Mouse (Mus musculus): Measurements from ENCODE around the gene Zcchc24. TPM values are rescaled to one million over a fixed set of nuclear protein-coding genes. Genes with fewer than 3 reads are reported as not detected.
A peak's percentile ranks its signal among the peaks of the same experiment; 100 is the strongest.
"Not testable (repeated sequence)": the region's sequence is repeated elsewhere in the genome, so short reads cannot be mapped to it uniquely, and the experiment has no call there.

Zcchc24 gene
- polyA plus RNA-seq (2015; fragmentation: Nextera tagmentation; extraction: Ambion mirVana) = 22.4 and 26.8 TPM in 2 replicates

GRCm38 (mm10) chr14:25768915-25769625 is at the start of gene Zcchc24:
Gene Zcchc24 (minus strand): TSS chr14:25769039.
- peak within 1 kb of the TSS; percentile 72 for H3K4me3 ChIP-seq
- no peaks in the 10 kb centered on the region for H3K27me3 ChIP-seq
- WGBS = 1% methylated on average over 42 of the region's 55 CpGs
- H3K36me3 ChIP-seq = no peaks in the 10 kb centered on the region
- no peaks in the 10 kb centered on the region for H3K9me3 ChIP-seq (replicated peaks)
- H3K4me2 ChIP-seq = peak within 1 kb of the TSS; percentile 91
- H3K4me1 ChIP-seq (replicated peaks) = peaks cover 56% of the 10 kb centered on the region
- ATAC-seq (replicated peaks; ENCODE audit: insufficient number of reproducible peaks, insufficient read depth, low FRiP score, low read depth) = peak; percentile 93
- H3K9ac ChIP-seq = peak within 1 kb of the TSS; percentile 77
- peak within 1 kb of the TSS; percentile 94 for H3K27ac ChIP-seq

DNA sequence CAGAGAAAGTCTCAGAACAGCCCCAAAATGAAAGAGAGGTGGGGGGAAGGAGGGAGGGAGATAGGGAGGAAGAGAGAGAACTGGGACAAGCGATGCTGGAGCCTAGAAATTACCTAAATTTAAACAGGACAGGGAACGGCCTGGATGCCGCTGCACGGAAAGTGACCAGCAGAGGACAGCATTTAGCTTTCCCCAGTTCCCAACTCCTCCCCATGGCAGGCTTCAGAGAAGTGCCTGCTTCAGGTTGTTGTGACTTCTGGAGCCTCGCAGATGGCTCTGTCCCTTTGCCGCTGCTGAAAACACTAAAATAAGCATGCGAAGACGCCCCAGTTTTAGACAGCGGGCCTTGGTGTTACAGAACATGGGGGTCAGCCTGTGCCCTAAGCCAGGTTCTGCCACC is 47.6 kb upstream of the Zcchc24 start:
- no peaks in the 10 kb centered on the region for H3K27me3 ChIP-seq
- H3K27ac ChIP-seq = no peak overlapping the region
- no peak overlapping the region for H3K9ac ChIP-seq
- H3K9me3 ChIP-seq (replicated peaks) = no peaks in the 10 kb centered on the region
- ATAC-seq (replicated peaks; ENCODE audit: insufficient number of reproducible peaks, insufficient read depth, low FRiP score, low read depth) = 0 out of 2 replicates have a peak, but pooled peaks have one; percentile 58
- H3K4me1 ChIP-seq (replicated peaks) = peaks cover 3% of the 10 kb centered on the region; the same call in 1 of the 2 replicates
- no peak overlapping the region for H3K4me2 ChIP-seq
- H3K4me3 ChIP-seq = no peak overlapping the region
- H3K36me3 ChIP-seq = no peaks in the 10 kb centered on the region
- WGBS = 9% methylated on average over 9 of the region's 9 CpGs

GRCm38 (mm10) chr14:25814140-25814539 is 45.3 kb upstream of the Zcchc24 start:
- H3K27ac ChIP-seq = no peak overlapping the region
- H3K27me3 ChIP-seq = no peaks in the 10 kb centered on the region
- no peak for ATAC-seq (replicated peaks; ENCODE audit: insufficient number of reproducible peaks, insufficient read depth, low FRiP score, low read depth)
- H3K4me1 ChIP-seq (replicated peaks) = peaks cover 3% of the 10 kb centered on the region; the same call in 1 of the 2 replicates
- no peak overlapping the region for H3K4me2 ChIP-seq
- no peaks in the 10 kb centered on the region for H3K36me3 ChIP-seq
- H3K9me3 ChIP-seq (replicated peaks) = no peaks in the 10 kb centered on the region
- no peak overlapping the region for H3K4me3 ChIP-seq
- H3K9ac ChIP-seq = no peak overlapping the region

GRCm38 (mm10) chr14:25811026-25811425 is 42.2 kb upstream of the Zcchc24 start:
- H3K27me3 ChIP-seq; H3K4me3 ChIP-seq; H3K4me1 ChIP-seq (replicated peaks); ATAC-seq (replicated peaks; ENCODE audit: insufficient number of reproducible peaks, insufficient read depth, low FRiP score, low read depth); H3K4me2 ChIP-seq; H3K9ac ChIP-seq; H3K27ac ChIP-seq; H3K9me3 ChIP-seq (replicated peaks); H3K36me3 ChIP-seq: not testable (repeated sequence)
- WGBS = 76% methylated on average over 1 of the region's 1 CpGs

- 84% methylated on average over 7 of the region's 7 CpGs for WGBS
- Histone ChIP-seq H3K4me1 (replicated peaks) (peaks cover 14% of the 10 kb centered on the region), H3K9ac (no peak overlapping the region), H3K27ac (no peak overlapping the region), H3K9me3 (replicated peaks) (no peaks in the 10 kb centered on the region), H3K4me3 (no peak overlapping the region), H3K4me2 (no peak overlapping the region), H3K27me3 (no peaks in the 10 kb centered on the region), H3K36me3 (no peaks in the 10 kb centered on the region)
- no peak for ATAC-seq (replicated peaks; ENCODE audit: insufficient number of reproducible peaks, insufficient read depth, low FRiP score, low read depth)
Measured at GRCm38 (mm10) chr14:25806561-25806960, 37.7 kb upstream of the Zcchc24 start.

DNA sequence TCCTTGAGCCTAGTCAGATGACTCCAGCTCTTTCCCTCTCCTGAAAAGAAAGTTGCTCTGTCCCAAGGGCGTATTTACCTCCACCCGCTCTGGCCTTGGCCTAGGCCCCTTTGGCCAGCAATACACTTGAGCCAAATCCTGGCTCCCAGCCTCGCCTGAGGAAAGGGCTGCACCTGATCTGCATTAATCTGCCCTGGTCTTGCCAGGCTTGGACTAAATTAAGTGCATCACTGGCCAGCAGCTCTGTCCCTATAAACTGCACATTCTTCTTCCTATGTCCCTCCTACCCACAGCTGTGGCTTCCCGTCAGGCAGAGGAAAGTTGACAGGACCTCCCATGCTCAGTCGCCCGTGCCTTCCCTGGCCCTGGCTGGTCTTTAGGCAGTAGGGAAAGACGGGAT is 37.0 kb upstream of the Zcchc24 start:
- Histone ChIP-seq H3K4me1 (replicated peaks) (peaks cover 15% of the 10 kb centered on the region), H3K4me3 (no peak overlapping the region), H3K9ac (no peak overlapping the region), H3K36me3 (no peaks in the 10 kb centered on the region), H3K27ac (no peak overlapping the region), H3K27me3 (no peaks in the 10 kb centered on the region), H3K9me3 (replicated peaks) (no peaks in the 10 kb centered on the region), H3K4me2 (no peak overlapping the region)
- no peak for ATAC-seq (replicated peaks; ENCODE audit: insufficient number of reproducible peaks, insufficient read depth, low FRiP score, low read depth)
- 67% methylated on average over 7 of the region's 7 CpGs for WGBS

- ATAC-seq (replicated peaks; ENCODE audit: insufficient number of reproducible peaks, insufficient read depth, low FRiP score, low read depth) = no peak
- H3K4me2 ChIP-seq = no peak overlapping the region
- WGBS = 41% methylated on average over 3 of the region's 3 CpGs
- H3K36me3 ChIP-seq = no peaks in the 10 kb centered on the region
- peaks cover 22% of the 10 kb centered on the region for H3K4me1 ChIP-seq (replicated peaks)
- no peak overlapping the region for H3K4me3 ChIP-seq
- no peaks in the 10 kb centered on the region for H3K27me3 ChIP-seq
- peak overlapping the region; percentile 24; the same call in 1 of the 2 replicates for H3K27ac ChIP-seq
- H3K9me3 ChIP-seq (replicated peaks) = no peaks in the 10 kb centered on the region
- H3K9ac ChIP-seq = no peak overlapping the region
Measured at GRCm38 (mm10) chr14:25803246-25803809, 34.5 kb upstream of the Zcchc24 start.

DNA sequence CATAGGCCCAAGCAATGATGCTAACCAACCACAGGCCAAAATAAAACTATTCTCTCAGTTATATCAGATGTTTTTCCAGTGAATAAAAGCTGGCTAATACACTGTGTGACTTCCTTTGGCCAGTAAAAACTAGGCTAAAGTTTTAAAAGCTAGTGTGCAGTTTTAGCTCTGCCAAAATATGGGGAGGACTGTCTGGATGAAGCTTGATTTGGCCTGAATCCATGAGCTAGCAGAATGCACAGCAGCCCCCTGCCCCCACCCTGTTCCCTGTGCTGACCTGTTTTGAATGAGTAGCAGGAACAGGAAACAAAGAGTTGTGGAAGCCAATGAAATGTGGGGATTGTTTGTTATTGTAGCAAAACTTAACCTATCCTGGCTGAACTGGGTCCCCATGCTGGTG is 33.7 kb upstream of the Zcchc24 start:
- Histone ChIP-seq H3K36me3 (no peaks in the 10 kb centered on the region), H3K9ac (no peak overlapping the region), H3K4me3 (no peak overlapping the region), H3K4me1 (replicated peaks) (peaks cover 22% of the 10 kb centered on the region), H3K9me3 (replicated peaks) (no peaks in the 10 kb centered on the region), H3K27ac (peak overlapping the region; percentile 24; the same call in 1 of the 2 replicates), H3K4me2 (no peak overlapping the region), H3K27me3 (no peaks in the 10 kb centered on the region)
- ATAC-seq (replicated peaks; ENCODE audit: insufficient number of reproducible peaks, insufficient read depth, low FRiP score, low read depth) = no peak

DNA sequence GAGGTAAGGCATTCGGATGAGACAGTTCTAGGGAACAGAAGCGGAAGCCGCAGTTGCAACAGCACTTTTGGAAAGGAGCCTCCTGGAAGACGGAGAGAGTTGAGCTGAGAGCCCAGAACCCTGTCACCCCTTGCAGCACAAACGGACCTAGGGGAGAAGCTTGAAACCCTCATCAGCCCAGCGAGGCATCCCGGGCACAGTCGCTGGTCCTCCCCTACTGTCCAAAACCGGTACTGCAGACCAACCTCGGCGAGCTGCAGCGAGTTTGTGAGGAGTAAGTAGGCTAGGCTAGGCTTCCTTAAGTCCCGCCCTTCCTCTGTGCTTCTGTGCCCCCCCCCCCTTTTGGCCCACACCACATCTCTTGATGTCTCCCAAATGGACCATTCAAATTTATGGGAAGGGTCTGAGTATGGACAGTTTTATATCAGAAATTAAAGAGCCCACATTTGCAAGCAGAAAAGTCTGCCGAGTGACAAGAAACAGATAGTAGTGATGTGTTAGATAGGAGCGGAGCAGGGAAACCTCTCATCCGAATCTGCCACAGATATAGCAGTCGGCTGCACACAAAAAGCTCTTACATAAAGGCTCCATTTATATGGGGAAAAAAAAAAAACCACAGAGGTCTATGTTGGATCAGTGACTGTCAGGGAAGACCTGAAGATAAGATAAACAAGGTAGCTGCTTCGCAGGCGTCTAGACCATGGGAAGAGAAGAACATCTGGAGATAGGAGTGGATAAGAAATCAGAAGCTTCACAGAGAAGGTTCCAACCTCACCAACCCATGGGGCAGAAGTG is 31.5 kb upstream of the Zcchc24 start:
- H3K4me3 ChIP-seq = no peak overlapping the region
- no peaks in the 10 kb centered on the region for H3K9me3 ChIP-seq (replicated peaks)
- no peaks in the 10 kb centered on the region for H3K27me3 ChIP-seq
- peak; percentile 39; the same call in 1 of the 2 replicates for ATAC-seq (replicated peaks; ENCODE audit: insufficient number of reproducible peaks, insufficient read depth, low FRiP score, low read depth)
- no peak overlapping the region for H3K27ac ChIP-seq
- H3K4me1 ChIP-seq (replicated peaks) = peaks cover 21% of the 10 kb centered on the region
- H3K36me3 ChIP-seq = no peaks in the 10 kb centered on the region
- H3K4me2 ChIP-seq = no peak overlapping the region
- no peak overlapping the region for H3K9ac ChIP-seq
- WGBS = 11% methylated on average over 19 of the region's 19 CpGs

DNA sequence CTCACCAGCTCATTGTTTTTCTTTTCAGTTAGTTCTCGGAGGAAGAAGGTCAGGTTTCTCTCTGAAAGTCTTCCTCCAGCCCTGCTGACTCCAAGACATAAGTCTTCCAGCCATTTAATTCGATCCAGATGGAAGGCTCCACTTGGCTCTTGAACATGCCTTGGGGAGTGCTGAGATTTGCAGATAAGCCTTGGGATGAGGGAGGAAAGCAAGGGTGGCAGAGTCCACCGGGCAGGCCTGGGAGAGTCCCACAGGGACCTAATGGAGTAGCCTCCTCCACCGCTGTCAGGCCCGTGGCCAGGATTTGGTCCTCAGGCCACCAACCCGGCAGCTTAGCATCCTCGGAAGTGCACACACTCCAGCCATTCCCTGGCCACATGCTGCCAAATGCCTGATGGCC is 27.8 kb upstream of the Zcchc24 start:
- H3K4me3 ChIP-seq = no peak overlapping the region
- no peaks in the 10 kb centered on the region for H3K27me3 ChIP-seq
- H3K36me3 ChIP-seq = no peaks in the 10 kb centered on the region
- ATAC-seq (replicated peaks; ENCODE audit: insufficient number of reproducible peaks, insufficient read depth, low FRiP score, low read depth) = no peak
- no peaks in the 10 kb centered on the region for H3K9me3 ChIP-seq (replicated peaks)
- no peak overlapping the region for H3K27ac ChIP-seq
- no peak overlapping the region for H3K4me2 ChIP-seq
- H3K4me1 ChIP-seq (replicated peaks) = peaks cover 14% of the 10 kb centered on the region
- no peak overlapping the region for H3K9ac ChIP-seq
- WGBS = 64% methylated on average over 7 of the region's 7 CpGs

- peak overlapping the region; percentile 58 for H3K27ac ChIP-seq
- H3K9ac ChIP-seq = no peak overlapping the region
- peak overlapping the region; percentile 41 for H3K4me2 ChIP-seq
- no peaks in the 10 kb centered on the region for H3K9me3 ChIP-seq (replicated peaks)
- no peaks in the 10 kb centered on the region for H3K27me3 ChIP-seq
- H3K4me1 ChIP-seq (replicated peaks) = peaks cover 12% of the 10 kb centered on the region
- no peak overlapping the region for H3K4me3 ChIP-seq
- 27% methylated on average over 10 of the region's 10 CpGs for WGBS
- ATAC-seq (replicated peaks; ENCODE audit: insufficient number of reproducible peaks, insufficient read depth, low FRiP score, low read depth) = 0 out of 2 replicates have a peak, but pooled peaks have one; percentile 61
- no peaks in the 10 kb centered on the region for H3K36me3 ChIP-seq
Measured at GRCm38 (mm10) chr14:25795561-25796174, 26.8 kb upstream of the Zcchc24 start.

Data from heart, embryonic 15.5 days (tissue).